Mouse (Mus musculus) E14TG2a.4 (cell line): ENCODE data around the gene Pih1d1.

Experiments used
- CTCF ChIP-seq: conservative IDR thresholded peaks from 2 replicates; pipeline ENCODE4 v1.5.1; 2014; ENCODE audit warnings: low read length
- POU5F1 ChIP-seq: IDR thresholded peaks from 2 replicates; pipeline ENCODE4 v1.6.1; 2014; ENCODE audit warnings: low read length, borderline replicate concordance

DNA sequence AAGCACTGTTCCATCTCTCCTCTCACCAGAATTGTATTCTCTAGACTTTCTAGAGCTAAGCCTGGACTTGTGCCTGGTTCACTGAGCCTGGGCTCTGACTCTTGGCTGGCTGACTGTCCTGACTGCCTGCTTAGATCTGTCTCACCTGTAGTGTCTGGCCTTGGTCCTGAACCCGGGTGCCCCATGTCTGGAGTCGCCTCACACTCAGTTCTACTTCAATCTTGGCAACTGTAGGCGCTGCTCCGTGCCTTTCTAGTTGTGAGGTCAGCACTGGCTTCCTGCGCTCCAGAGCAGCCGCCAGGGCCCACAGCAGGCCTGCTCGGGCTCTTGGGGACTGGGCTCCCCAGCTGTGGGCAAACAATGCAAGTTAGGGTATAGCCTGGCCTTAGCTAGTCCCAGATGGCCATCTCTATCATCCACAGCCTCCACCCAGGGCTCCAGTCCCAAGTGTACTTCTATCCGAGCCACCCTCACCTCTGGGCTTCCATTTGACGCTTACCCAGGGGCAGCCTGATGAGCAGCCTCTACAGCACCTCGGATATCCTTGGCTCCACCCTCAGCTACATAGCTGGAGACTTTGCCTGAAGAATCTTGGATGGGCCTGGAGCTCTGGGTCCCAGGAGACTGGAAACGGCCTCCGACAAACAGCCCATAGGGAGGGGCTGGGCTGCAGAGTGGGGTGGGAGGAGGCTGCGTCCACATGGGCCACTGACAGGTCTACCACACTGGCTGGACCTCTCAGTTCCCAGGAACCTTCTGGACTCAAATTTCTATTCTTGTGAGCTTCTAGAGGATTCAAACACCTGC is 9.5 kb upstream of the Pih1d1 start:
- no peak for TF ChIP-seq CTCF
- no peak for TF ChIP-seq POU5F1
